Mouse (Mus musculus) spleen, postnatal 10 days (tissue): ENCODE results near the gene Sel1l3.
A peak's percentile ranks its signal among the peaks of the same experiment; 100 is the strongest.

Source experiments
- DNase-seq, 2 experiments: peaks; one replicate each; pipeline ENCODE4 v3.0.0; 2021 to 2022; ENCODE audit warnings: low spot score in 2 of 2

Sel1l3 gene

GRCm38 (mm10) chr5:53212782-53213710 is 681 bp downstream of the Sel1l3 start:
- peak in 1 of 2 experiments; percentile 24 for DNase-seq

GRCm38 (mm10) chr5:53212087-53212781 is 1.5 kb downstream of the Sel1l3 start:
- DNase-seq, result no peak

- DNase-seq, result no peak
These were observed 2.5 kb downstream of the Sel1l3 start for GRCm38 (mm10) chr5:53211241-53211640.

GRCm38 (mm10) chr5:53210481-53210880 is 3.2 kb downstream of the Sel1l3 start:
- DNase-seq, result no peak

GRCm38 (mm10) chr5:53209773-53210172 is 4.0 kb downstream of the Sel1l3 start:
- DNase-seq, result no peak

GRCm38 (mm10) chr5:53208731-53209130 is 5.0 kb downstream of the Sel1l3 start:
- DNase-seq, result no peak

- no peak for DNase-seq
These were observed 7.2 kb downstream of the Sel1l3 start for GRCm38 (mm10) chr5:53206575-53206974.

GRCm38 (mm10) chr5:53202748-53203147 is 11.0 kb downstream of the Sel1l3 start:
- no peak for DNase-seq

GRCm38 (mm10) chr5:53200825-53201224 is 12.9 kb downstream of the Sel1l3 start:
- DNase-seq, result no peak

GRCm38 (mm10) chr5:53198408-53198807 is 15.3 kb downstream of the Sel1l3 start:
- no peak for DNase-seq

GRCm38 (mm10) chr5:53196387-53197088 is 17.2 kb downstream of the Sel1l3 start:
- no peak for DNase-seq

- no peak for DNase-seq
These were observed 18.9 kb downstream of the Sel1l3 start for GRCm38 (mm10) chr5:53194841-53195240.

- DNase-seq, result no peak
These were observed 19.3 kb downstream of the Sel1l3 start for GRCm38 (mm10) chr5:53194421-53194820.

GRCm38 (mm10) chr5:53193092-53194030 is 20.4 kb downstream of the Sel1l3 start:
- no peak for DNase-seq

- DNase-seq, result no peak
These were observed 25.1 kb downstream of the Sel1l3 start for GRCm38 (mm10) chr5:53188608-53189007.

GRCm38 (mm10) chr5:53187245-53187644 is 26.5 kb downstream of the Sel1l3 start:
- DNase-seq, result no peak

- DNase-seq, result no peak
These were observed 27.9 kb downstream of the Sel1l3 start for GRCm38 (mm10) chr5:53185803-53186202.

GRCm38 (mm10) chr5:53179965-53180364 is 33.8 kb downstream of the Sel1l3 start:
- no peak for DNase-seq

- no peak for DNase-seq
These were observed 37.0 kb downstream of the Sel1l3 start for GRCm38 (mm10) chr5:53176703-53177102.

GRCm38 (mm10) chr5:53176075-53176474 is 37.7 kb downstream of the Sel1l3 start:
- no peak for DNase-seq

GRCm38 (mm10) chr5:53175195-53175594 is 38.5 kb downstream of the Sel1l3 start:
- DNase-seq, result no peak
